Mouse (Mus musculus): ENCODE results near the gene Spp1.
A peak's percentile ranks its signal among the peaks of the same experiment; 100 is the strongest.
"Not testable (repeated sequence)": the region's sequence is repeated elsewhere in the genome, so short reads cannot be mapped to it uniquely, and the experiment has no call there.

The Spp1 gene

DNA sequence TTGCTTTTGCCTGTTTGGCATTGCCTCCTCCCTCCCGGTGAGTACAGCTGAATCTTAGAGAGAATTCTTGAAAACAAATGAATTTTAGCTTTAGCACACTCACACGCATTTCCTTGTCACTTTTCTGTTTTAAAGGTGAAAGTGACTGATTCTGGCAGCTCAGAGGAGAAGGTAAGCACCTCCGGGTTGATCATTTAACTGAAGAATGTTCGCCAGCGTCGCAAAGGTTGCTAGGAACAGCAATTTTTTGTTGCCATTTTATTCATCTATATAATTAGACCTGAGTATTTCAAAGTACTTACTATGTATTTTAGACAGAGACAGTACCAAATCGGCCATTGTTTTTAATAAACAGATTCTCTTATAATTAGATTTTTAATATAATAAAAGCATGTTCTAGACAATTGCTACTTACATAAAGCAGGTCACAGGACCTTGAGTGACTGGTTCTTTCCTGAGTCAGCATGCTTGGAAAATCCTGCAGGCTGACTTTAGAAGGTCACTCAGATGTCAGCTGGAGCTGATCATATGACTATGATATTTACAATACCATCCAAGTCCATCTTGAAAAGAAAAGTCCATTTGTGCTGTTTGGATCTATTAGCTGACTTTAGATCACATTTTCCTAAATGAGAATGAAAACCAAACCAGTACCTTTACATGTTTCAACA lies 1.6 kb downstream of the Spp1 start:
- DNase-seq = peak; percentile 59 to 64

GRCm38 (mm10) chr5:104442396-104442795 lies 7.5 kb downstream of the Spp1 start:
- DNase-seq = no peak

DNA sequence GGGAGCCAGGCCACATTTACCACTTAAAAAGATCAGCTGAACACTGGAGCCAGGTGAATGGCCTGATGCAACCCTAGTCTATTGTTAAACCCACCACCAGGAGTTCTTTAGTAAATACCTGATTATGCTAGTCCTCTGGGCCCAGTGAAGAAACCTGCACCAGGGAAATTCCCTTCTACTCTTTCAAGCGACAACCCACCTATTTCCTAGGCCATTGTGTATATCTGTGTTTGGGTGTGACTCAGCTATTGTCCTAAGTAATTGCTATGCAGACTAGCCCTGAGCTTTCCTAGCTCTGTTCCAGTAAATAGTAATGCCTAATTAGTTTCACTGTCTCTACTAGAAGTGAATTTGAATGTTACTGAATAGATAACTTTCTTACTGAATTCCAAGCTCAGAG lies 7.9 kb downstream of the Spp1 start:
- no peak for DNase-seq

- peak; percentile 85 for DNase-seq
Observed at GRCm38 (mm10) chr5:104446156-104446555, 11.2 kb downstream of the Spp1 start.

DNA sequence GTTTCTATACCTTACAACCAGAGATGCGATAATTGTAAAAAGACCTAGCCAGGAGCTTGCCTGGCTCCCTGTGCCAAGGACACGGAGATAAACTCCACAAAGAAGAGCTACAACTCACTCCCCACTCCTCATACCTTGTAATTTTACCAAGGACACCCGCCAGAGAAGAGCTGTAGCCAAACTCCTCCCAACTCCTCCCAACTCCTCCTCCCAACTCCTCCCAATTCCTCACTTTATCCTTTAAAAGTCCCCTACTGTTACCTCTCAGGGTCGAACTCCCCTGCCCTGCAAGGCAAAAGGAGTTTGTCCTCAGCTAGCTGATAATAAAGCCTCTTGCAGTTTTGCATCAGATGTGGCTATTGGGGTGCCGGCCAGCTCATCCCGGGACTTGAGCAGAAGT lies 13.4 kb downstream of the Spp1 start:
- DNase-seq = not testable (repeated sequence)

DNA sequence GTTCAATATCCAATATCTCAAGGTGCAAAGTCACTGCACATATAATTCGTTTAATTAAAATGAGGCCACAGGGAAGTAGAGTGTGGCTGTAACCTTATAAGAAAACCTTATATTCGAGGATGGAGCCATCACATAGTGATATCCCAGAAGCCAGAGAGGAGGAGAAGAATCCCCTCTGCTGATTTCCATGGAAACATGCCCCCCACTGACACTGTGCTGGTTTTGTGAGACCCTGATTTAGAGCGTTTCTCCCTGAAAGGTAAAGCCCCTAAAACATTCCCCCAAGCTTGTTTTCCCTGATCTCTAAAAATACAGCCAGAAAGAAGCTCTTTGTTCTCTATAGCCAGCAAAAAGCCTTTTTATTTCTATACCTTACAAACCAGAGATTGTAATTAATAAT lies 14.6 kb downstream of the Spp1 start:
- DNase-seq = no peak

DNA sequence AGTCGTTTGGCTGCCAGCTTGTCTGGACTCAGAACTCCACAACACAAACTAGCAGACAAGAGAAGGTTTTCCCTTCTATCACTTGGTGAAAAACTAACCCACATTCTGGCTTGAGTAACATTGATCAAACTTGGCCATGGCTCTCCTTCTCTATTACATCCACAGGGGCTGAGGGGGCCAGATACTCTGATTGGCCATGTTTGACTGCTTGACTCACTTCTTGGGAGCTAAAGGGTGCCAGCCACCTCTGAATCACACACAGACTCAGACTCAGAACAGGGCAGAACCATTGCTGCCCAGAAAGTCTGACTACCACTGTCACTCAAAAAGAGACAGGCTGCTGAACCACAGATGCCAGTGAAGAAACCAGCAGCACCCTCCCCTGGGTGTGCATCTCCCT lies 18.2 kb downstream of the Spp1 start:
- no peak for DNase-seq

DNA sequence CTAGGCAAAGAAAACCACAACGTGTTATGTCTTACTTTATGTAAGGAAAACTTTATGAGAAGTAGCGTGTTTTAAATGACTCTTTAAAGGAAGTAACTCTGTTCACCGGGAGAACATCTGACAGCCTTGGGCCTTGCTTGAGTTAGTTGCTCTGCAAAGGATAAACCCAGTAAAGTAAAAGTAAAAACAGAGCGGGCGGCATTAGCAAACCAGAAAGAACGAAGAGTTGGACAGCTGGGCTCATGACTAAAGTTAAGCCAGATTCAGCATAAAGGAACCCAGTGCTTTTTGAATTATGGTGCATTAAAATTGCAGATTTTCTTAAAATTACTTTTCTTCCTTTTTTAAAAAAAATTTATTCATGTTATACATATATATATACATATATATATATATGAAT lies 19.6 kb downstream of the Spp1 start:
- no peak for DNase-seq

DNA sequence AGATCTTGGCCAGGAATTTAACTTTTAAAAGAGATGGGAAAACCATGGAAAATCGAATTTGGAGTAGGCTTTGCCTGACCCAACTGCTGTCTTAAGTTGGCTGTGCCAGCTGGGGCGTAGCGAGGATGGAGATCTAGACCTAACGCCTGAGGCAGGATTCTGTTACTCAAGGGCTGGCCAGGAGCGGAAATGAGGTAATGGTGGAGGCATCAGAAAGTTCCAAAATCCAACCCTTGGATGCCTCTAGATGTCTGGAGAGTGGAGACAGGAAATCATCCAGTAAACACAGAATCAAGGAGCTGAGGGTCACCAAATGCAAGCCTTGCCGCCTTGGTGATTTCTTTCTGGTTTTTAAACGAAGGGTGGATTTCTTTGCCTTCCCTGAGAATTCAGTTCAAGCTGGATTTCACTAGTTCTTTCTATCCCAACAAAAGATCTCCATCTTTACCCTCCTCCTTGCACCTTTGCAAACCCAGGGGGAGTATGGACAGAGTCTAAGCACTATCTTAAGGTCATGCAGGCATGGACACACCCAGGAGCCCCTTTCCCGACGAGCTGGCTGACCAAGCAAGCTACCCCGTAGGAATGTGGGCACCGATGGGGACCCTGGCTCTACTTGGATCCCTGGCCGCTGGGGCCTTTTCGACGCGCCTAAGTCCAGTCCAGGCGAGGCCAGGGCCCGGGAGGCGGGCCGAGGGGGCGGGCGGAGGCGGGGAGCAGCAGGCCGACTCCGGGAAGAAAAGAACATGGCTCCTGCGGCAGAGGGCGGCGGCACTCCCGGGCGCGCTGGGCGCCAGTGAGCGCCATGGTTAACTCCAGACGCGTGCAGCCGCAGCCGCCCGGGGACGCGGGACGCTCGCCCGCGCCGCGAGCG lies 24.2 kb downstream of the Spp1 start, which contains the start of gene Pkd2:
Gene Pkd2 (plus strand): TSS at position 619 of the 874 bp plus-strand sequence.
- DNase-seq = peak; percentile 87 to 94

DNA sequence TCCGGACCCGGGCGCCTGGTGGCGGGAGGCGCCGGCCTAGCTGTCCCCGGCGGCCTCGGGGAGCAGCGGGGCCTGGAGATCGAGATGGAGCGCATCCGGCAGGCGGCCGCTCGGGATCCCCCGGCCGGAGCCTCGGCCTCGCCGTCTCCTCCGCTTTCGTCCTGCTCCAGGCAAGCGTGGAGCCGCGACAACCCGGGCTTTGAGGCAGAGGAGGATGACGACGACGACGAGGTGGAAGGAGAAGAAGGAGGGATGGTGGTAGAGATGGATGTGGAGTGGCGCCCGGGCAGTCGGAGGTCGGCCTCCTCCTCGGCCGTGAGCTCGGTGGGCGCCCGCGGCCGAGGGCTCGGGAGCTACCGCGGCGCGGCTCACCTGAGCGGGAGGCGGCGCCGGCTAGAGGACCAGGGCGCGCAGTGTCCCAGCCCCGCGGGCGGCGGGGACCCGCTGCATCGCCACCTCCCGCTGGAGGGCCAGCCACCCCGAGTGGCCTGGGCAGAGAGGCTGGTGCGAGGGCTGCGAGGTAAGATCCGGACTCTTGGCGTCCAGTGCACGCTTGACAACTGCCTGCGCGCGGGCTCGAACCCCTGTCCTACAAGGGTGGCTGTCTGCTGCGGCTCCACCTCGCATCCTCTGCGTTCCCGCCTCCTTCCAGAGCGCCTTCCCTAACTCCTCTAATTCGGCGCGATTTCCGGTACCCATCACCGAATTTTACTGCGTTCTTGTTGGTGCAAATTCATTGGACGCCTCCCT lies 25.0 kb downstream of the Spp1 start:
- DNase-seq = peak; percentile 74 to 83

- peak; percentile 41 to 56 for DNase-seq
Observed at GRCm38 (mm10) chr5:104460456-104460838, 25.5 kb downstream of the Spp1 start.

GRCm38 (mm10) chr5:104460856-104461255 lies 25.9 kb downstream of the Spp1 start:
- DNase-seq = peak; percentile 35 to 57

DNA sequence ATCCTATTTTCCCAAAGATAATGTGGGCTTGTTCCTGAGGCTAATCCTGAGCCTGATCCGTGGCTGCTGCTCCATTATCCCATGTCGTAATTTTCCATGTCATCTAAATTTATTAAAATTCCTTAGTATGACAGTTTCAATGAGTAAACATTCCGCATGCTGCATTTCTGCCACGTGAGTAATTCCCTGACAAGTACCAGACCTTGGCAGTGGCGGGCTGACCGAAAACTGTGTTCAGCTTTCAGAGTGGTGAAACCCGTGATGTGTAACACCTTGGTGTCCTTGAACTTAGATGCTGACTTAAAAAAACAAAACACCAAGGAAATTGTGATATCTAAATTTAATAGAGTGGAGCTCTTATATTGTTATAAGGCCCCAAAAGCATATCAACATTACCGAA lies 30.4 kb downstream of the Spp1 start:
- no peak for DNase-seq

DNA sequence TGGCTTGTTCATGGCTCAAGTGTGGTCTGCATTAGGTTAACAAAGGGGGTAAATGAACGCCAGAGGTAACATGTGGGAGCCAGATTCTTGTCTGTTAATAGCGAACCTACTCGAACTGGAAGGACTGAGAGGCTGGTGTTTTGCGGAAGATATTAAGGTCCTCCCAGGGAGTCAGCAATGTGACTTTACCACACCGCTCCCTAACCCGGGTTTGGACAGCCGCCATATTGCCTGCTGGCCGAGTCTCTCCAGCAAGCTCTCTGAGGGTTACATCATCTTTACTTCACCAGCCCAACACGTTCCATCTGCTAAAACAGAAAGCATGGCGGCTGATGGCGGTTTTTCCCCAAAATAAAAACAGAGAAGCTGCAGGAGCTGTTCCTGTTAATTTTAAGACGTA lies 30.8 kb downstream of the Spp1 start:
- peak; percentile 82 to 87 for DNase-seq

DNA sequence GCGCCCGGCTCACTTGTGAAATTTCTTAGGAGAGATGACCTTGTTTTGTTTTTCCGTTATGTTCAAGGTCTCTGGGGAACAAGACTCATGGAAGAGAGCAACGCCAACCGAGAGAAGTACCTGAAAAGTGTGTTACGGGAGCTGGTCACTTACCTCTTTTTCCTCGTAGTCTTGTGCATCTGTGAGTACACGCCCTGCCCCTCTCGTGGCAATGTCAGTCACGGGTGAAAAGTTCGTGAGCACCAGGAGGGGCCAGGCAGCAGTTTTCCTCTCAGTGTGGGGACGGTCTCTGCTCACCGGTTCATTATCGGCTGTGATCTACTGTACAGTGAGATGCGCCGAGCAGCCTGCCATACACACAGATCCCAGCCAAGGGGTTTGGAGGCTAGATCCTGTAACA lies 31.9 kb downstream of the Spp1 start:
- no peak for DNase-seq

- DNase-seq = no peak
Observed at GRCm38 (mm10) chr5:104468586-104468985, 33.7 kb downstream of the Spp1 start.

DNA sequence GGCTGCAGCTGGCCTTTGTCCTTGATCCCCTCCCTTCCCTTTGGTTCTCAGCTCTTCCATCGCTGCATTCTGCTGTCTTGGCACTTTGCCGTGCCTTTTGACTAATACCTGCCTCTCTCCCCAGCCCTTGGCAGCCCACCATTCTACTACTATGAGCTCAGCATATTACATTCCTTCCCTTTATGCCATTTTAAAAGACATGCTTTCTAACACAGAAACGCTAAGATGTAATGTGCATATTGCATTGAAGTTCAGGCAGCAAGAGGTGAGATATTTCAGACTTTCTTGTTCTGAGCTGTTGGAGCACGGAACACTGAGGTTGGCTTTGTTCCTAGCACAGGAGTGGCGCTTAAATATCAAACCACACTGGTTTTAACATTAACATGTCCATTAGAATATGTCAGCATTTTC lies 36.1 kb downstream of the Spp1 start:
- DNase-seq = peak; percentile 63 to 73

DNA sequence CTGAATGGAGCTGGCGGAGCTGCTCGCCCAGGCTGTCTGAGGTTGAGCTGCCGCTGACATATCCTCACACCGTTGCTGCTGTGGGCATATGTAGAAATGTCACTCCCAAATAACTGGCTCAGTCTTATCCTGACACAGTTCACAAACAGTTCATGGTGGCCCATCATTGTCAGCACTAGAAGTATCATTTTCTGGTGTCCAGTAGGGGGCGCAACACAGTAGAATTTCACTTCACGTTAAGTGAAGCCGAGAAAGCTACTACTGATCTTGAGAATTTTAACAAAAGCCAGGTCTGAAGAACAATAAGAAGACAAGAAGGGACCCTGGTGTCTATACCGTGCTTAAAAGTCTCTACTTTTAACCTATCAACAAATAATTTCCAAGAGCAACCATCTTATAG lies 37.5 kb downstream of the Spp1 start:
- peak in 1 of 2 experiments; percentile 54 for DNase-seq

- peak; percentile 53 to 68 for DNase-seq
Observed at GRCm38 (mm10) chr5:104480367-104480766, 45.4 kb downstream of the Spp1 start.

DNA sequence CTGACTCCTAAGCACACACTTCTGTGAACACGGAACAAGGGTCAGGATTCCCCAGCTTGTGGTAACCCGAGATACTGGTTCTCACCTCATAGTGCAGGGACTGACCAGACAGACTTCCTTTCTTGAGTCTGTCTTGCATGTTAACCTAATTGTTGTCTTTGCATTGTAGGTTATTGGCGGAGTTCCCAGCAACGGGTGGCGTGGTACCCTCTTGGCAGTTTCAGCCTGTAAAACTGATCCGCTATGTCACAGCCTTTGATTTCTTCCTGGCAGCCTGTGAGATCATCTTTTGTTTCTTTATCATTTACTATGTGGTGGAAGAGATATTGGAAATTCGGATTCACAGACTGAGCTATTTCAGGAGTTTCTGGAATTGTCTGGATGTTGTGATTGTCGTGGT lies 47.9 kb downstream of the Spp1 start:
- no peak for DNase-seq

Measured in kidney, postnatal 25 days (tissue).